Mouse (Mus musculus): ENCODE measurements around the gene Trpt1.

GRCm38 (mm10) chr19:6987061-6987903 lies 8.6 kb upstream of the Trpt1 start, which contains the start of gene Vegfb:
- TF ChIP-seq CTCF (IDR thresholded peaks at IDR 0.05; ENCODE audit: borderline replicate concordance, insufficient read depth, low read depth, low read length) (no peak), POLR2A (IDR thresholded peaks at IDR 0.05; ENCODE audit: borderline replicate concordance, insufficient read depth, low read length) (no peak)

Measured in cerebellum, adult 2 months (tissue).